Mouse (Mus musculus) frontal cortex, postnatal 14 days (tissue): ENCODE data around the gene Sod3.

Experiments used
- DNase-seq, 2 experiments: peaks; one replicate each; pipeline ENCODE4 v3.0.0; 2022; ENCODE audit warnings: low spot score in 2 of 2

Gene Sod3

DNA sequence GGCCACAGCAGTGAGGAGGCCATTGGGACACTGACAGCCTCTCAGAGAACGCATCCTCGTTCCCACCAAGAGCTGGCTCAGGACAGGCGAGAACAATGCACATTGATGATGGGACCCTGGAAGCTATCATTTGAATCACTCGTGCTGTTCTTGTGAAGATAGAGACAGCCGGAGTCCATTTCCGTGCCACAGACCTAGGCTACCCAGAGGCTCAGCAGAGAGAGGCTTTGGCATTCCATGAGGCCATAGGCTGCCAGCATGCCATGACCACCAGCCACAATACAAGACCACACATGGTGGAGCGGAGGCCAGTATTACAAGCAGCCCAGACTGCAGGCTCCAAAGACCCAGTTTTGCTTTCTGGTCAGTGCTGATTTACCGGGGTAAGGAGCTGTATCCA is 19.2 kb downstream of the Sod3 start:
- DNase-seq, result no peak

DNA sequence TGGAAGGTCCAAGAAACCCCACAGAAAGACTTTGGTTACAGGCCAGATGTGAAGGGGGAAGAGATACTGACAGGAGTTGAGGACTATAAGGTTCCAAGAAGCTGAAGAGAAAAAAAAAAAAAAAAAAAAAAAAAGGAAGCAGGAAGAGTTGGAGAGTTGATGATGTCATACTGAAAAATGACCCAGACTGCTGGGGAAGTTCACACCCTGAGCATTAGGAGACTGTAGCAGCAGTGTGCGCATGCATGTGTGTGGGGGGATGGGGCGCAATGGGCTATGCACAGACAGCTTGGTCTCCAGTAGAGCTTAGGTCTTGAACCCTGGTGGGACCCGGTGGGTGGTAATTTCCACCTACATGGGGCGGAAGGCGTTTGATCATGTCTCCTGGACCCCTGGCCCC is 20.2 kb downstream of the Sod3 start:
- DNase-seq, result no peak

DNA sequence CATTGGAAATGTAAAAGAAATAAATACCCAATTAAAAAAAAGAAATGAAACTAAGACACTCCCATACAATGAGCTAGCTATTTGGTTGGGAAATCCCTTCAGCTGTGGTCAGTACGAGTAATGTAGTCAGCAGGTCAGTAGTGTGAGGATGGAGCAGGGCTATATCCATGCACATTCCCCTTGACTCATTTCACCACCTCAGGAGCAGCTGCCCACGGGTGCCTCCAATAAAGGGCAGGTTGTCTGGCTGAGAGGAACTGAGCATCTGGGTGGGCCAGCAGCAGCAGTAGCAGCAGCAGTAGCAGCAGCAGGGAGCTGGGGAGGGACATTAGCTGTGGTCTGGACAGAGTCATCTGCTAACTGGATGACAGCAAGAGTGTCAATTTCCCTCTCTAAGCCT is 22.4 kb downstream of the Sod3 start:
- no peak for DNase-seq

- no peak for DNase-seq
These were observed 24.6 kb downstream of the Sod3 start for GRCm38 (mm10) chr5:52388092-52388749.

DNA sequence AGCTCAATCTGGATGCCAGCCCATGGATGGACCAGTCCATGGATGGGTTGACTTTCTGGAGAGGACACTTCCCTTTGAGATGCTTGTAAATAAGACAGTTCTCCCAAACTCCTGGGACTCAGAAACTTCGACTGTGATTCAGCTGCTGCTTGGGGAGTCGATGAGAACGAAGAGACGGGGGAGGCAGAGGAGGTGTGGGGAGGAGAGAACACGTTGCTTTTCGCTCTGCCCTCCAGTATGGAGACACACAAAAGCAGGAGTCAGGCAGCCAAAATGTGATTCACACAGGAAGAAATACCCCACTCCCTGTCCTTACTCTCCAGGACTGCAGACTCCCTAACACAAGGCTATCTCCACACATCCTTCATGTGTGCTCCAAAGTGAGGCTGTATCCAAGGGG is 26.8 kb downstream of the Sod3 start:
- no peak for DNase-seq

GRCm38 (mm10) chr5:52391471-52391870 is 27.9 kb downstream of the Sod3 start:
- no peak for DNase-seq

- no peak for DNase-seq
These were observed 30.2 kb downstream of the Sod3 start for GRCm38 (mm10) chr5:52393756-52394155.

DNA sequence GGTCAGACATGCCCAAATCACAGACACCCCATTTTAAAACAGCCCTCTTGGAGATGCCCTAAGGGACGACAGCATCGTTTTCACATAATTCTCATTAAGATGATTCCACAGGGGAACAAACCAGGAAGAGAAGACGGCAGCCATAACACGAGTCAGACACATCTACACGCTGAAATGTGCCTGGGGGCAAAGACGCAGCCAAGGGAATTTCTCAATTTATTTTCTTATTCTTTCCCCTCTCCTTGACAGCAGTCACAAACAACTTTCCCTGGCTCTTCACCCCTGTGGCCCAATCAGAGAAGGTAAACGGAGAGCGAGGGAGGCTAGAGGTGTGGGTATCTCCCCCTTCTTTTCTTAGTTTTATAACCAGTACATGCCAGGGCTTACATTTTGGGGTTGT is 40.8 kb downstream of the Sod3 start:
- DNase-seq, result no peak

- DNase-seq, result no peak
These were observed 45.2 kb downstream of the Sod3 start for GRCm38 (mm10) chr5:52408668-52409315.

GRCm38 (mm10) chr5:52410197-52410596 is 46.6 kb downstream of the Sod3 start:
- DNase-seq, result no peak

GRCm38 (mm10) chr5:52411567-52411966 is 48.0 kb downstream of the Sod3 start:
- no peak for DNase-seq

DNA sequence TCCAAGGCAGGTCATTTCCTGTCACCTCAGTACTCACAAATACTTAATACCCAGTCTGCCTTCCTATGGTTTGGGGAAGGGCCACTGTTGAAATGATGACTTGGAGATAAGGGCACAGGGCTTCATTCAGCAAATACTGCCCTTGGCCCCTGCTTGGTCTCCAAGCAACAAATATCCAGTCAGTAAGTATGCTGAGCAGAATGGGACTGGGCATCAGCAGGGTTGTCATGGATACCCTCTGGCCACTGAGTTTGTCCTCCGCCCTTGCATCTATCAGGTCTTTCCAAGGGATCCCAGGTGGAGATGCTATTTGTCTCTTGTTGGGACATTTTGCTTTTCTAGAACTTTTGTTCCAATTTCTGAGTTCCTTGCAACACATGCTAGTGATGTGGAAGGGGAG is 51.6 kb downstream of the Sod3 start:
- no peak for DNase-seq

DNA sequence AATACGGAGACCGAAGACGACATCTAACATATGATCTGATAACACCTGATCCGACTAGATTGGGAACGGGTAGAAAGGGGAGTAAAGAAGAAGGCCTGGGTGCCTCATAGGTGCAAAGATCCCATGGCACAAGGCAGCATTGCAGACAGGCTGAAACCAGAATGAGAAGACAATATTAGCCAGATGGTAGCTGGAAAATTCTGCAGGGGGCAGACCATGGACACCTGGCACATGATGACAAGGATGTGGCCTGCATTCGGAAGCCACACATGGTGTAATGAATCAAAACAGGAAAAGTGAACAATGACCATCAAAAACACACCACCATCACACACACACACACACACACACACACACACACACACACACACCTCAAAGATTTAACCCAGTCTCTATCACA is 52.3 kb downstream of the Sod3 start:
- no peak for DNase-seq

DNA sequence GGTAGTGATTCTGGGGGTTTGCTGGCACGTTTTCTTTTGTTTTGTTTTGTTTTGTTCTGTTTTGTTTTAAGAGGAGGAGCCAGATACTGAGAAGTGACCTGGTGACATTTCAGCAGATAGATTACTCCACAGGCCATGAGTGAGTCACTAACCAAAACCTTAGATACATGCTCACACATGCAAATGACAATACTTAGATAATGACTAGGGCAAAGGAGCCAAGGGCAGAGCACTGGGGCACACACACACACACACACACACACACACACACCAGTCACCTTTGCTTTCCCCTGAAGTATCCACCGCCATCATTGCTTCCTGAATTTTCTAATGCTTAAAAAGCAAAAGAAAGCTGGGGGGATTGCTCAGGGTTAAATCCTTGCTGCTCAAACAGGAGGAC is 52.9 kb downstream of the Sod3 start:
- DNase-seq, result no peak
